Mouse (Mus musculus): ENCODE results near the gene Mapre3. TPM values are rescaled to one million over a fixed set of nuclear protein-coding genes. Genes with fewer than 3 reads are reported as not detected.
A peak's percentile ranks its signal among the peaks of the same experiment; 100 is the strongest.

Gene Mapre3
- total and polyA plus RNA-seq, 3 experiments = 0.27 TPM; not detected in 2

DNA sequence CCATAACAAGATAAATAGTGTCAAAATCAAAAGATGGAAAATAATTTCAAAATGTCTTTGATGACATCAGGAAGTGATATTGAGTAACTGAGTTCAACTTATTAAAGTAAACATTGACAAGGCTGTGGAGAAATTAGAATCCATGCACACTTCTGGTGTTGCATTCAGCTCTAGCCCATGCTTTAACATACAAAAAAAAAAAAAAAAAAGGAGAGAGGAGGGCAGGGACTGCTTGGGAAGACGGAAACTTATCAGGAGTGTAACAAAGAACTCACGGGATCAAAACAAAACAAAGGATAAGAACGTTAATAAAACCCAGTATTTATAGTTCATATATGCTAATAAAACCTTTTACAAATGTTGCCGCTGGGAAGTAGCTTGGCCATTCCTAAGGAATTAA is 71.8 kb downstream of the Mapre3 start:
- Histone ChIP-seq H3K9me3 (replicated peaks) (no peaks in the 10 kb centered on the region), H3K4me1 (ENCODE audit: insufficient read depth, low read depth, low read length) (peaks cover 39% of the 10 kb centered on the region), H3K4me3 (ENCODE audit: low read depth, low read length) (no peak overlapping the region), H3K27me3 (ENCODE audit: insufficient read depth, low read length) (no peaks in the 10 kb centered on the region), H3K36me3 (replicated peaks) (peaks cover 13% of the 10 kb centered on the region)
- TF ChIP-seq POLR2AphosphoS5 (IDR thresholded peaks at IDR 0.05; ENCODE audit: insufficient replicate concordance, low read depth, low read length) = no peak
- TF ChIP-seq CTCF (IDR thresholded peaks at IDR 0.05; ENCODE audit: low read depth, low read length) = no peak
- TF ChIP-seq GATA2 (IDR thresholded peaks at IDR 0.05; ENCODE audit: borderline replicate concordance, low read depth, low read length) = no peak
- TF ChIP-seq GATA1 (IDR thresholded peaks at IDR 0.05; ENCODE audit: borderline replicate concordance, low read length) = no peak
- TF ChIP-seq TAL1 (conservative IDR thresholded peaks at IDR 0.05; ENCODE audit: low read depth, low read length) = no peak
- ATAC-seq (ENCODE audit: extremely low read depth, insufficient number of reproducible peaks, low FRiP score, poor library complexity, severe bottlenecking) (no peak), DNase-seq (ENCODE audit: low spot score) (no peak)

DNA sequence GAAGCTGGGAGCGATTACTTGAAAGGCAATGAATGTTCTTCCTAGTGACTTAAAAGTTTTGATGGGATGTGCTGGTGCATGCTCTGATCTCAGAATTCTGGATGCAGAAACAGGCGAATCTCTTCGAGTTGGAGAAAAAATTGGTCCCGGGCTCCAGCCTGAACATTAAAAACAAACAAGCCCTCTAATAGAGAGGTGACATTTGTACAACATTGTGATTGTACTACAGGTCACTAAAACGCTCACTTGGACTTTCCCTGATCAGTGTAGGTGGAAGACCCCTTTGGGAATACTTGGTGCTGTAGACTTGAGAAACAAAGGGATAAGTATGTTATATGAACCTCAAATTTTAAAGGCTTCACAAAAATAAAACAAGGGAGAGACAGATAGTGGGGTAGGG is 72.3 kb downstream of the Mapre3 start:
- ATAC-seq (ENCODE audit: extremely low read depth, insufficient number of reproducible peaks, low FRiP score, poor library complexity, severe bottlenecking) (no peak), DNase-seq (ENCODE audit: low spot score) (no peak)
- H3K9me3 ChIP-seq (replicated peaks) = no peaks in the 10 kb centered on the region
- H3K4me1 ChIP-seq (ENCODE audit: insufficient read depth, low read depth, low read length) = peaks cover 39% of the 10 kb centered on the region
- H3K4me3 ChIP-seq (ENCODE audit: low read depth, low read length) = peak overlapping the region; percentile 85
- no peak for TF ChIP-seq CTCF (IDR thresholded peaks at IDR 0.05; ENCODE audit: low read depth, low read length)
- TF ChIP-seq GATA2 (IDR thresholded peaks at IDR 0.05; ENCODE audit: borderline replicate concordance, low read depth, low read length) = no peak
- no peak for TF ChIP-seq TAL1 (conservative IDR thresholded peaks at IDR 0.05; ENCODE audit: low read depth, low read length)
- no peak for TF ChIP-seq GATA1 (IDR thresholded peaks at IDR 0.05; ENCODE audit: borderline replicate concordance, low read length)
- TF ChIP-seq POLR2AphosphoS5 (IDR thresholded peaks at IDR 0.05; ENCODE audit: insufficient replicate concordance, low read depth, low read length) = no peak
- H3K36me3 ChIP-seq (replicated peaks) = peaks cover 18% of the 10 kb centered on the region
- no peaks in the 10 kb centered on the region for H3K27me3 ChIP-seq (ENCODE audit: insufficient read depth, low read length)

DNA sequence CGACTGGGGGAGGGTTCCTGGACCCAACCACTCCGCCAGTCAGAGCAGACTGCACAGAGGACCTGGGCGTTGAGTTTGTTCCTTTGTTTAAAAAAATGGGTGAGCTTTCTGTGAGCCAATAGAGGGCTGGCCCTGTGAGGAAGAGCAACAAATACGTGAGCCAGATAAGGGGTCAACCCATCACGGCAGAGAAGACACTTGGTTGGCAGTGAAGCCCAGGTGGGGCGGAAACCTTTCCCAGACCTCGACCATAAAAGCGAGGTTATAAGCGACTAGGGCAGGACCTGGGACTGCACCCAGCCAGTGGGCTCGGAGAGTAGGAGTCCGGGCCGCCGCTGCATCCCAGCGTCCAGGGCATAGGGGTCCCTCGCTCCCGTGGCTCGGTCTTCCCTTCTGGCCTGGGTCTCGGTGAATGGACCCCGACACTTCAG is 72.9 kb downstream of the Mapre3 start:
- Histone ChIP-seq H3K4me1 (ENCODE audit: insufficient read depth, low read depth, low read length) (peaks cover 39% of the 10 kb centered on the region), H3K9me3 (replicated peaks) (no peaks in the 10 kb centered on the region), H3K4me3 (ENCODE audit: low read depth, low read length) (peak overlapping the region; percentile 85), H3K36me3 (replicated peaks) (peaks cover 24% of the 10 kb centered on the region), H3K27me3 (ENCODE audit: insufficient read depth, low read length) (no peaks in the 10 kb centered on the region)
- DNase-seq (ENCODE audit: low spot score) = peak; percentile 84
- peak; percentile 71 for ATAC-seq (ENCODE audit: extremely low read depth, insufficient number of reproducible peaks, low FRiP score, poor library complexity, severe bottlenecking)
- TF ChIP-seq POLR2AphosphoS5 (IDR thresholded peaks at IDR 0.05; ENCODE audit: insufficient replicate concordance, low read depth, low read length) (0 out of 2 replicates have a peak, but pooled peaks have one; percentile 83), TAL1 (conservative IDR thresholded peaks at IDR 0.05; ENCODE audit: low read depth, low read length) (no peak)

GRCm38 (mm10) chr5:30887858-30888336 is 73.5 kb downstream of the Mapre3 start:
- Histone ChIP-seq H3K9me3 (replicated peaks) (no peaks in the 10 kb centered on the region), H3K4me1 (ENCODE audit: insufficient read depth, low read depth, low read length) (peaks cover 39% of the 10 kb centered on the region), H3K27me3 (ENCODE audit: insufficient read depth, low read length) (no peaks in the 10 kb centered on the region), H3K36me3 (replicated peaks) (peaks cover 30% of the 10 kb centered on the region), H3K4me3 (ENCODE audit: low read depth, low read length) (peak overlapping the region; percentile 85)
- DNase-seq (ENCODE audit: low spot score) (peak; percentile 67), ATAC-seq (ENCODE audit: extremely low read depth, insufficient number of reproducible peaks, low FRiP score, poor library complexity, severe bottlenecking) (peak; percentile 47)
- no peak for TF ChIP-seq POLR2AphosphoS5 (IDR thresholded peaks at IDR 0.05; ENCODE audit: insufficient replicate concordance, low read depth, low read length)
- no peak for TF ChIP-seq CTCF (IDR thresholded peaks at IDR 0.05; ENCODE audit: low read depth, low read length)
- no peak for TF ChIP-seq TAL1 (conservative IDR thresholded peaks at IDR 0.05; ENCODE audit: low read depth, low read length)
- no peak for TF ChIP-seq GATA1 (IDR thresholded peaks at IDR 0.05; ENCODE audit: borderline replicate concordance, low read length)
- no peak for TF ChIP-seq GATA2 (IDR thresholded peaks at IDR 0.05; ENCODE audit: borderline replicate concordance, low read depth, low read length)

GRCm38 (mm10) chr5:30888337-30889087 is 74.1 kb downstream of the Mapre3 start, which contains the start of gene Agbl5:
Agbl5 (plus strand) TSS chr5:30888694.
- Histone ChIP-seq H3K4me1 (ENCODE audit: insufficient read depth, low read depth, low read length) (peaks cover 43% of the 10 kb centered on the region), H3K9me3 (replicated peaks) (no peaks in the 10 kb centered on the region), H3K4me3 (ENCODE audit: low read depth, low read length) (peak within 1 kb of the TSS; percentile 85), H3K27me3 (ENCODE audit: insufficient read depth, low read length) (no peaks in the 10 kb centered on the region), H3K36me3 (replicated peaks) (peaks cover 36% of the 10 kb centered on the region)
- ATAC-seq (ENCODE audit: extremely low read depth, insufficient number of reproducible peaks, low FRiP score, poor library complexity, severe bottlenecking) (peak; percentile 48), DNase-seq (ENCODE audit: low spot score) (peak; percentile 99)
- TF ChIP-seq POLR2AphosphoS5 (IDR thresholded peaks at IDR 0.05; ENCODE audit: insufficient replicate concordance, low read depth, low read length) (peak; percentile 70; the same call in 1 of the 2 replicates), TAL1 (conservative IDR thresholded peaks at IDR 0.05; ENCODE audit: low read depth, low read length) (no peak), CTCF (IDR thresholded peaks at IDR 0.05; ENCODE audit: low read depth, low read length) (no peak), GATA2 (IDR thresholded peaks at IDR 0.05; ENCODE audit: borderline replicate concordance, low read depth, low read length) (no peak), GATA1 (IDR thresholded peaks at IDR 0.05; ENCODE audit: borderline replicate concordance, low read length) (no peak)

DNA sequence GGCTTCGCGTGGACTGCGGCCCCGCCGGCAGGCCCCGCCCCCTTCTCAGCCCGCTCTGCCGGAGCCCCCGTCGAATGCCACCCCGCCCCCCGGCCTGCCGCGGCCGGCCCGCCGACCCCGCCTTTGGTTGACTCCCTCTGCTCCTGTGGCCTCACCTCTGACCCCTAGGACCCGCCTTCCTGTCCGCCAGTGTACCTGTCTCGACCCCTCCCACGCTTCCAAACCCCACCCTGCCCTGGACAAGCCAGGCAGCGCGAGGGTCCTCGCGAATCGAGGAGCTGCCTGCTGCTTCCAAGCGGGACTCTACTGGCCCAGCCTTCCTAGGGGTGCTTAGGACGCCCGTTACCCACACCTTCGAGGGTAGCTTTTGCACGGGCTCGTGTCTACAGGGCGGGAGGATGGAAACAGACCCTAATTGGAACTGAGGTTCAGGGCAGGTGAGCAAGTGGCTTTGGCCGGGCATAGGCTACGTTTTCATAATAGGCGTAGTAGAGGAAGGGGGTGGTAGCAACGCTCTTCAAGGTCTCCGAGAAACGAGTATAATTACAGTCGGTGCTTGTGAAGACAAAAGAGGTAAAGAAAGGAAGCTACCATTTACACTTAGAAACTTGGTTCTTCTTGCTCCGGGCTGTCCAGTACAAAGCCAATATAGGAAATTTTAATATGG is 74.8 kb downstream of the Mapre3 start:
- DNase-seq (ENCODE audit: low spot score) = no peak
- TF ChIP-seq CTCF (IDR thresholded peaks at IDR 0.05; ENCODE audit: low read depth, low read length) = no peak
- TF ChIP-seq GATA2 (IDR thresholded peaks at IDR 0.05; ENCODE audit: borderline replicate concordance, low read depth, low read length) = no peak
- no peak for TF ChIP-seq POLR2AphosphoS5 (IDR thresholded peaks at IDR 0.05; ENCODE audit: insufficient replicate concordance, low read depth, low read length)
- no peak for TF ChIP-seq GATA1 (IDR thresholded peaks at IDR 0.05; ENCODE audit: borderline replicate concordance, low read length)
- no peak for TF ChIP-seq TAL1 (conservative IDR thresholded peaks at IDR 0.05; ENCODE audit: low read depth, low read length)

More for the DNA sequence above, 74.8 kb downstream of the Mapre3 start:
- peak overlapping the region; percentile 85 for H3K4me3 ChIP-seq (ENCODE audit: low read depth, low read length)
- ATAC-seq (ENCODE audit: extremely low read depth, insufficient number of reproducible peaks, low FRiP score, poor library complexity, severe bottlenecking) = no peak
- peaks cover 45% of the 10 kb centered on the region for H3K4me1 ChIP-seq (ENCODE audit: insufficient read depth, low read depth, low read length)
- no peaks in the 10 kb centered on the region for H3K9me3 ChIP-seq (replicated peaks)
- H3K27me3 ChIP-seq (ENCODE audit: insufficient read depth, low read length) = no peaks in the 10 kb centered on the region
- peaks cover 43% of the 10 kb centered on the region for H3K36me3 ChIP-seq (replicated peaks)

Data from G1E (cell line).